Mouse (Mus musculus): Measurements from ENCODE around the gene Psma4. TPM values are rescaled to one million over a fixed set of nuclear protein-coding genes. Genes with fewer than 3 reads are reported as not detected.
"Not testable (repeated sequence)": the region's sequence is repeated elsewhere in the genome, so short reads cannot be mapped to it uniquely, and the experiment has no call there.

Gene Psma4
- polyA plus RNA-seq, 1 experiment from 2014 or later = 272 TPM

- no peaks in the 10 kb centered on the region for H3K27me3 ChIP-seq (ENCODE audit: control insufficient read depth, insufficient read depth, low read length)
- 7% methylated on average over 1 of the region's 1 CpGs for WGBS
Measured at GRCm38 (mm10) chr9:54931765-54932164, 18.8 kb upstream of the Psma4 start.

GRCm38 (mm10) chr9:54932379-54932778 is 18.2 kb upstream of the Psma4 start:
- WGBS = 72% methylated on average over 2 of the region's 2 CpGs
- Histone ChIP-seq H3K4me2 (ENCODE audit: low read depth, low read length) (no peak overlapping the region), H3K36me3 (ENCODE audit: control insufficient read depth, insufficient read depth, low read length) (no peaks in the 10 kb centered on the region), H3K4me1 (ENCODE audit: control insufficient read depth, insufficient read depth, low read length) (no peaks in the 10 kb centered on the region), H3K4me3 (ENCODE audit: low read depth, low read length) (no peak overlapping the region), H3K27me3 (ENCODE audit: control insufficient read depth, insufficient read depth, low read length) (no peaks in the 10 kb centered on the region), H3K27ac (ENCODE audit: low read depth, low read length) (no peak overlapping the region), H3K9me3 (ENCODE audit: control insufficient read depth, low read length) (no peaks in the 10 kb centered on the region), H3K9ac (replicated peaks; ENCODE audit: low read depth, low read length) (no peak overlapping the region)
- no peak for ATAC-seq (ENCODE audit: low read depth)

More at GRCm38 (mm10) chr9:54931765-54932164, 18.8 kb upstream of the Psma4 start:
- Histone ChIP-seq H3K36me3 (ENCODE audit: control insufficient read depth, insufficient read depth, low read length) (no peaks in the 10 kb centered on the region), H3K9me3 (ENCODE audit: control insufficient read depth, low read length) (no peaks in the 10 kb centered on the region), H3K4me2 (ENCODE audit: low read depth, low read length) (no peak overlapping the region), H3K27ac (ENCODE audit: low read depth, low read length) (no peak overlapping the region), H3K4me3 (ENCODE audit: low read depth, low read length) (no peak overlapping the region), H3K4me1 (ENCODE audit: control insufficient read depth, insufficient read depth, low read length) (no peaks in the 10 kb centered on the region), H3K9ac (replicated peaks; ENCODE audit: low read depth, low read length) (no peak overlapping the region)
- no peak for ATAC-seq (ENCODE audit: low read depth)

DNA sequence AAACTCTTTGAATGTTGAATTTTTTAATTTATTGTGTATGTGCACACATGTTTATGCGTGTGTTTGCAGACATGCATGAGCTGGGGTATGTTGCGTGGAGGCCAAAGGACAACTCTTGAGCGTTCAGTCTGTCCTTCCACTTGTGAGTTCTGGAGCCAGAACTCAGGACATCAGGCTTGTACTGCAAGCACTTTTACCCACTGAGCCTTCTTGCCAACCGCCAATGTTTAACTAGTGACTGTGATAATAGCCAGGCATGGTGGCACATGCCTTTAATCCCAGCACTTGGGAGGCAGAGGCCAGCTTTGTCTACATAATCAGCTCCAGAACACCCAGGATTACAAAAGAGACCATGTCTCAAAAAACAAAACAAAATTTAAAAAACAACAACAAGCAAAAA is 8.5 kb upstream of the Psma4 start:
- no peak overlapping the region for H3K4me3 ChIP-seq (ENCODE audit: low read depth, low read length)
- H3K4me1 ChIP-seq (ENCODE audit: control insufficient read depth, insufficient read depth, low read length) = no peaks in the 10 kb centered on the region
- ATAC-seq (ENCODE audit: low read depth) = no peak
- H3K27ac ChIP-seq (ENCODE audit: low read depth, low read length) = no peak overlapping the region
- no peaks in the 10 kb centered on the region for H3K9me3 ChIP-seq (ENCODE audit: control insufficient read depth, low read length)
- no peak overlapping the region for H3K9ac ChIP-seq (replicated peaks; ENCODE audit: low read depth, low read length)
- 94% methylated on average over 4 of the region's 4 CpGs for WGBS
- no peak overlapping the region for H3K4me2 ChIP-seq (ENCODE audit: low read depth, low read length)
- H3K27me3 ChIP-seq (ENCODE audit: control insufficient read depth, insufficient read depth, low read length) = no peaks in the 10 kb centered on the region
- no peaks in the 10 kb centered on the region for H3K36me3 ChIP-seq (ENCODE audit: control insufficient read depth, insufficient read depth, low read length)

GRCm38 (mm10) chr9:54944467-54944866 is 6.1 kb upstream of the Psma4 start:
- ATAC-seq (ENCODE audit: low read depth) = no peak
- Histone ChIP-seq H3K36me3 (ENCODE audit: control insufficient read depth, insufficient read depth, low read length) (no peaks in the 10 kb centered on the region), H3K4me1 (ENCODE audit: control insufficient read depth, insufficient read depth, low read length) (no peaks in the 10 kb centered on the region), H3K9ac (replicated peaks; ENCODE audit: low read depth, low read length) (no peak overlapping the region), H3K9me3 (ENCODE audit: control insufficient read depth, low read length) (no peaks in the 10 kb centered on the region), H3K4me2 (ENCODE audit: low read depth, low read length) (no peak overlapping the region), H3K27ac (ENCODE audit: low read depth, low read length) (no peak overlapping the region), H3K4me3 (ENCODE audit: low read depth, low read length) (no peak overlapping the region), H3K27me3 (ENCODE audit: control insufficient read depth, insufficient read depth, low read length) (no peaks in the 10 kb centered on the region)
- WGBS = 79% methylated on average over 2 of the region's 2 CpGs

DNA sequence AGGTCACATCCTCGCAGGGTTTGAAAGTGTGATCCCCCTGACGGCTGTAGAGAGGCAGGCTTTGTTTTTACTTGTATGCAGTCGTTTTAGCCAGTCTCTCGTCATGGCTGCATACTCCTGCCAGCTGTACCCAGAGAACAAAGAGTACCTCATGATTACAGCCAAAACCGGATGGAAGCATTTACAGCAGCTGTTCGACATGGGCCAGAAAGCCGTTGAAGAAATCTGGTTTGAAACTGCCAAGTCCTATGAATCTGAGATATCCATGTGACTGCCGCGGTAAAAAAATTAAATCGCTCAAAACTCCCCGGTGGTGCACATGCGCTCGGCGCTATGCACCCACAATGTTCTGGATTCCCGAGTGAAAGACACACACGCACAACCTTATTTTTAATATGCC is 4.3 kb upstream of the Psma4 start:
- H3K27ac ChIP-seq (ENCODE audit: low read depth, low read length) = no peak overlapping the region
- WGBS = 71% methylated on average over 16 of the region's 16 CpGs
- no peaks in the 10 kb centered on the region; the same call in 1 of the 2 replicates for H3K27me3 ChIP-seq (ENCODE audit: control insufficient read depth, insufficient read depth, low read length)
- H3K4me3 ChIP-seq (ENCODE audit: low read depth, low read length) = no peak overlapping the region
- no peak for ATAC-seq (ENCODE audit: low read depth)
- no peaks in the 10 kb centered on the region for H3K36me3 ChIP-seq (ENCODE audit: control insufficient read depth, insufficient read depth, low read length)
- no peak overlapping the region for H3K4me2 ChIP-seq (ENCODE audit: low read depth, low read length)
- no peak overlapping the region for H3K9ac ChIP-seq (replicated peaks; ENCODE audit: low read depth, low read length)
- no peaks in the 10 kb centered on the region for H3K9me3 ChIP-seq (ENCODE audit: control insufficient read depth, low read length)
- no peaks in the 10 kb centered on the region for H3K4me1 ChIP-seq (ENCODE audit: control insufficient read depth, insufficient read depth, low read length)

- Histone ChIP-seq H3K27me3 (ENCODE audit: control insufficient read depth, insufficient read depth, low read length) (no peaks in the 10 kb centered on the region; the same call in 1 of the 2 replicates), H3K4me2 (ENCODE audit: low read depth, low read length) (no peak overlapping the region), H3K36me3 (ENCODE audit: control insufficient read depth, insufficient read depth, low read length) (peaks cover 11% of the 10 kb centered on the region), H3K4me1 (ENCODE audit: control insufficient read depth, insufficient read depth, low read length) (peaks cover 13% of the 10 kb centered on the region; the same call in 1 of the 2 replicates), H3K4me3 (ENCODE audit: low read depth, low read length) (no peak overlapping the region), H3K27ac (ENCODE audit: low read depth, low read length) (no peak overlapping the region), H3K9me3 (ENCODE audit: control insufficient read depth, low read length) (no peaks in the 10 kb centered on the region), H3K9ac (replicated peaks; ENCODE audit: low read depth, low read length) (no peak overlapping the region)
- no peak for ATAC-seq (ENCODE audit: low read depth)
Measured at GRCm38 (mm10) chr9:54949465-54949864, 1.1 kb upstream of the Psma4 start.

DNA sequence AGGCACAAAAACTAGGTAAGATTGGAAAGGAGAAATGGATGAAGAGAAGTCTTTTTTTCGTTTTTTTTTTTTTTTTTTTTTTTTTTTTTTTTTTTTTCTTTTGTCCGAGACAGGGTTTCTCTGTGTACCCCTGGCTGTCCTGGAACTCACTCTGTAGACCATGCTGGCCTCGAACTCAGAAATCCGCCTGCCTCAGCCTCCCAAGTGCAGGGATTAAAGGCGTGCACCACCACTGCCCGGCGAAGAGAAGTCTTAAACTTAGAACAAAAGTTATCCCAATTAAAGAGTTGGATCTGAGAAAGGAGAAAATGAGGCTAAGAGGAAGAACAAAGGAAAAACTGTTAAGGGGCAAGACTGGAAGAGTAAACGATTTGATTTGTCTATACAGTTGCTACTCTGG is 428 bp upstream of the Psma4 start:
- H3K27me3 ChIP-seq (ENCODE audit: control insufficient read depth, insufficient read depth, low read length); H3K9me3 ChIP-seq (ENCODE audit: control insufficient read depth, low read length); H3K9ac ChIP-seq (replicated peaks; ENCODE audit: low read depth, low read length); ATAC-seq (ENCODE audit: low read depth): not testable (repeated sequence)
- peaks cover 13% of the 10 kb centered on the region; the same call in 1 of the 2 replicates for H3K4me1 ChIP-seq (ENCODE audit: control insufficient read depth, insufficient read depth, low read length)
- WGBS = 51% methylated on average over 8 of the region's 8 CpGs
- H3K36me3 ChIP-seq (ENCODE audit: control insufficient read depth, insufficient read depth, low read length) = peaks cover 13% of the 10 kb centered on the region
- H3K4me2 ChIP-seq (ENCODE audit: low read depth, low read length) = peak overlapping the region; percentile 84
- peak overlapping the region; percentile 92 for H3K27ac ChIP-seq (ENCODE audit: low read depth, low read length)
- peak overlapping the region; percentile 83 for H3K4me3 ChIP-seq (ENCODE audit: low read depth, low read length)

DNA sequence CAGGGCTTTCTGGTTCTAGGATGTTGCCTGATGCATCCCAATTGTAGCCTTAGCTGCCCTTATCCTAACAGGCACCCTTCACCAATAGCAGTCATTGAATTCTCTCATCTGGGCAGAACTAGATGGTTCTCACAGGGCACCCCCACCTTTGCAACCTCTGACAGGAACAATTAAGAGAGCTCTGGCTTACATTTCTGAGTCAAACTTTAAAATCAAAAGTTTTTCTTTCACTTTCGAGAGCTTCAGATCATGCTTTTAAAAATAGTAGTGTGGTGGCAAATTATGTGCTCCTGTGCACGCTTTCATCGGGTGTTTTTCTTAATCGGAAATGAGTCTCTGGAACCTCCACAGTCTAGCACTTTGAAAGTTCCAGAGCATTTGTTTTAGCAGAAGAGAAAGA is 10.5 kb downstream of the Psma4 start:
- 94% methylated on average over 4 of the region's 4 CpGs for WGBS
- Histone ChIP-seq H3K27me3 (ENCODE audit: control insufficient read depth, insufficient read depth, low read length) (no peaks in the 10 kb centered on the region), H3K9ac (replicated peaks; ENCODE audit: low read depth, low read length) (no peak overlapping the region), H3K4me1 (ENCODE audit: control insufficient read depth, insufficient read depth, low read length) (no peaks in the 10 kb centered on the region), H3K27ac (ENCODE audit: low read depth, low read length) (no peak overlapping the region), H3K36me3 (ENCODE audit: control insufficient read depth, insufficient read depth, low read length) (peaks cover 31% of the 10 kb centered on the region), H3K4me3 (ENCODE audit: low read depth, low read length) (no peak overlapping the region), H3K4me2 (ENCODE audit: low read depth, low read length) (no peak overlapping the region), H3K9me3 (ENCODE audit: control insufficient read depth, low read length) (no peaks in the 10 kb centered on the region)
- ATAC-seq (ENCODE audit: low read depth) = no peak

DNA sequence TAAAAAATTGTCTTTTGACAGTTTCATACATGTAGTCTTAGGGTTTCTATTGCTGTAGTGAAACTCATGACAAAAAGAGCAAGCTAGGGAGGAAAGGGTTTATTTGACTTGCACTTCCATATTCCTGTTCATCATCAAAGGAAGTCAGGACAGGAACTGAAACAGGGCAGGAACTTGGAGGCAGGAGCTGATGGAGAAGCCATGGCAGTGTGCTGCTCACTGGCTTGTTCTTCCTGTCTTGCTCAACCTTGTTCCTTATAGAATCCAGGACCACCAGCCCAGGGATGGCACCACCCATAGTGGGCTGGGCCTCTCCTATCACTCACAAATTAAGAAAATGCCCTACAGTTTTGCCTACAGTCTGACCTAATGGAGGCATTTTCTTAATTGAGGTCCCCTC is 13.1 kb downstream of the Psma4 start:
- Histone ChIP-seq H3K9me3 (ENCODE audit: control insufficient read depth, low read length) (no peaks in the 10 kb centered on the region), H3K27ac (ENCODE audit: low read depth, low read length) (no peak overlapping the region), H3K4me2 (ENCODE audit: low read depth, low read length) (no peak overlapping the region), H3K36me3 (ENCODE audit: control insufficient read depth, insufficient read depth, low read length) (peaks cover 11% of the 10 kb centered on the region; the same call in 1 of the 2 replicates), H3K9ac (replicated peaks; ENCODE audit: low read depth, low read length) (no peak overlapping the region), H3K4me1 (ENCODE audit: control insufficient read depth, insufficient read depth, low read length) (no peaks in the 10 kb centered on the region), H3K27me3 (ENCODE audit: control insufficient read depth, insufficient read depth, low read length) (no peaks in the 10 kb centered on the region), H3K4me3 (ENCODE audit: low read depth, low read length) (no peak overlapping the region)
- ATAC-seq (ENCODE audit: low read depth) = no peak

Measured in neural tube, embryonic 14.5 days (tissue).